Mouse (Mus musculus): ENCODE measurements at regions not wholly inside any gene's neighbourhood (a gene's known extent, or its start where the extent isn't known, plus 50 kb on each side); places are given as distances from the start of the nearest gene placed in this dataset.

- TF ChIP-seq EP300 (IDR thresholded peaks at IDR 0.05; ENCODE audit: insufficient read depth, low read depth, low read length), result no peak
- TF ChIP-seq POLR2A (IDR thresholded peaks at IDR 0.05; ENCODE audit: insufficient read depth, low read length), result no peak
- no peak for TF ChIP-seq CTCF (IDR thresholded peaks at IDR 0.05; ENCODE audit: low read depth, low read length)
Measured at GRCm38 (mm10) chr7:73608070-73608803, 66.6 kb upstream of the Chd2 start.

All from ES-Bruce4 (cell line).